Mouse (Mus musculus) lung, postnatal 0 days (tissue): ENCODE results near the gene Timm44. TPM values are rescaled to one million over a fixed set of nuclear protein-coding genes. Genes with fewer than 3 reads are reported as not detected.
A peak's percentile ranks its signal among the peaks of the same experiment; 100 is the strongest.

Source experiments
- ATAC-seq: fragments of 200-750 bp; cut with Nextera tagmentation; 2 replicates; pipeline ENCODE4 v1.8.0; 2017; ENCODE audit warnings: moderate library complexity
- DNase-seq: peaks from one replicate; pipeline ENCODE4 v3.0.0-alpha.2; 2016; ENCODE audit warnings: low spot score
- H3K27ac ChIP-seq: fragments of 300-500 bp; sonication (generic); 2 replicates; pipeline ENCODE4 v1.5.1; 2014; ENCODE audit warnings: antibody characterized with exemption, mild to moderate bottlenecking, low read length, mixed read lengths
- H3K27me3 ChIP-seq: fragments of 300-500 bp; sonication (generic); replicated peaks from 2 replicates; pipeline ENCODE4 v1.6.1; 2014; ENCODE audit warnings: low read length, mixed read lengths; ENCODE audit not compliant: insufficient read depth
- H3K36me3 ChIP-seq: fragments of 300-500 bp; sonication (generic); 2 replicates; pipeline ENCODE4 v1.6.1; 2014; ENCODE audit warnings: low read length, mixed read lengths; ENCODE audit not compliant: insufficient read depth
- H3K4me1 ChIP-seq: fragments of 300-500 bp; sonication (generic); 2 replicates; pipeline ENCODE4 v1.6.1; 2014; ENCODE audit warnings: antibody characterized with exemption, low read depth, low read length, mixed read lengths; ENCODE audit not compliant: insufficient read depth
- H3K4me2 ChIP-seq: fragments of 300-500 bp; sonication (generic); replicated peaks from 2 replicates; pipeline ENCODE4 v1.6.1; 2014; ENCODE audit warnings: low read depth, mild to moderate bottlenecking, low read length, moderate library complexity, mixed read lengths
- H3K4me3 ChIP-seq: fragments of 300-500 bp; sonication (generic); 2 replicates; pipeline ENCODE4 v1.5.1; 2014; ENCODE audit warnings: low read depth, low read length
- H3K9ac ChIP-seq: fragments of 300-500 bp; sonication (generic); replicated peaks from 2 replicates; pipeline ENCODE4 v1.6.1; 2014; ENCODE audit warnings: low read depth, mild to moderate bottlenecking
- H3K9me3 ChIP-seq: fragments of 300-500 bp; sonication (generic); 2 replicates; pipeline ENCODE4 v1.6.1; 2016; ENCODE audit warnings: low read length, mixed read lengths
- CTCF ChIP-seq: IDR thresholded peaks from 2 replicates; pipeline ENCODE4 v1.5.1; 2016; ENCODE audit warnings: antibody characterized with exemption, mild to moderate bottlenecking
- EP300 ChIP-seq: IDR thresholded peaks from 2 replicates; pipeline ENCODE4 v1.6.1; 2016; ENCODE audit warnings: antibody characterized with exemption, mild to moderate bottlenecking, control low read depth
- WGBS: fragments of 180-500 bp; shearing (Covaris S2); extraction: QIAGEN DNeasy Blood & Tissue Kit; methylation state at CpG from one replicate; pipeline ENCODE4 v1.1.7; 2014; 5-methylcytosine and 5-hydroxymethylcytosine counted together
- polyA plus RNA-seq: library from polyadenylated mRNA; unstranded; fragments of >200 nt; fragmentation: Nextera tagmentation; extraction: Ambion mirVana; gene quantifications from 2 replicates; pipeline ENCODE4 v1.2.1, GENCODE M21; 2015

Gene Timm44
- 30.7 and 36.1 TPM in 2 replicates for polyA plus RNA-seq

DNA sequence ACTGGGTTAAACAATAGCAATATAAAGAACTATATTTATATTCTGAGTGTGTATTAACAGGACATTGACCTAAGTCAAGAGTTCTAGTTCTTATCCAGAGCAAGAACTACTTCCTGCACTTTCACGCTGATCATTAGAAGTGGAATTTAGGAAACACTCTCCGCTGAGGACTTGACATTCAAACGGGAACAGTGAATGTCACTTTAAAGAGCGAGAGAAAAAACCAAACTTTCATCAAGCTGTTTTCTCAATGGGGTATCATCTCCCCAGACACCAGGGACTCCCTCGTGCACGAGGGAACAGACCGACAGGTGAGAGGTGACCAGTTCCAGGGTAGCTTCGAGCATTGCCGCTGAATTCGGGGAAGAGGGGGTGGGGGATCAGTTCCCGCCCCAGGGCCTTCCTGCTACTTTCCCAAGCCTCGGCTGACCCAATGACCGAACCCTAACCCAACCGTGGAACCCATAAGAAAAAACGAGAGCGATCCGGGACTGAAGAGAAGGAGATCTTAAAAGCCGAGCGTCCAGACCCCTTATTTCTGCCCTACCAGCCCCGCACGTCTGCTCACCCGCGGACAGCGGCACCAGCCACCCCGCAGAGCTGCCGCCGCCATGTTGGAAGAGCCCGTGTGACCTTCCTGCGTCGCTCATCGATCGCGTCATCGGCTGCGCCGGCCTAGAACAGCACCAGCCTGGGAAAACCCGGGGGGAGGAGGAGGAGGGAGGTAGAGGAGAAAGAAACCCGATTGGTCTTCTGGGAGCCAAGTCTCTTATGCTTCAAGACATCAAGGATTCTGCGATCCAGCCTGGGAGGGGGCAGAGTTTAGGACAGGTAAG, at the start of gene Timm44:
Timm44 (minus strand) TSS at position 639 of the 836 bp plus-strand sequence.
- Histone ChIP-seq H3K4me2 (peak within 1 kb of the TSS; percentile 73), H3K9ac (peak within 1 kb of the TSS; percentile 81), H3K4me3 (peak within 1 kb of the TSS; percentile 80), H3K27me3 (no peaks in the 10 kb centered on the region), H3K4me1 (no peaks in the 10 kb centered on the region), H3K27ac (peak within 1 kb of the TSS; percentile 51), H3K9me3 (no peaks in the 10 kb centered on the region), H3K36me3 (peaks cover 5% of the 10 kb centered on the region; the same call in 1 of the 2 replicates)
- ATAC-seq (peak; percentile 99), DNase-seq (peak; percentile 97)
- under 1% methylated on average over 39 of the region's 39 CpGs for WGBS
- no peak for TF ChIP-seq EP300
- no peak for TF ChIP-seq CTCF

DNA sequence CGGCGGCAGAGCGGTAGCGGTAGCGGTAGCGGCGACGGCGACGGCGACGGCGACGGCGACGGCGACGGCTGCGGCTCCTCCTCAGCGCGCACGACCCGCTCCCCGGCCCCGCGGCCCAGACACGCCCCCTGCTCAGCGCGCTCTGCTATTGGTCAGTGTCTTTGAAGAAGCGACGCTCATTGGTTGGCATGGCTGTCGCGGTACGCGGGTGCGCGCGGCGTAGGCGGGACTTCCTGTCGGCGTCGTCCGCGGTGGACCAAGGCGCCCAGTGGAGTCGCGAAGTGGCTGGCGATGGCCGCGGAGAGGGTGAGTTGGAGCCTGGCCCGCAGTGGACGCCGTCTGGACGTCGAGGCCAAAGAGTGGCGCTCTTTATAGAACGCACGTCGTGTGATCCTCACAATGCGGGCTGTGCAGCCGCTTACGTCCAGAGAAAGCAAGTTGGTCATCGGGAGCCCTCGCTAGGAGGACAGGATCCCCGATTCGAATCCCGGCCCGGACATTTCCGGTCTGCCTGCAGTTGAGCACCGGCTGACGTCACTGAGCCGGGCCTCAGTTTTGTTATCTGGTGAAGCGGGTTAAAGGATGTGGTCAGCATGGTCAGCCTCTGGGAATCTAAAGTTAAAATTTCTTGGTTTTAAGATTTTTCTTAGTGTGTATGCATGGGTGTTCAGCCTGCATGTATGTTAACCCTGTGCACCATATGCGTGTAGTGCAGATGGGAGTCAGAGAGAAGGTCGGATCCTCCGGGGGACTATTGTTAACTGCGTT, 49.5 kb upstream of the Timm44 start, which contains the start of the genes Ccl25 and Elavl1:
Ccl25 (plus strand) TSS at position 228 of the 768 bp plus-strand sequence.
Elavl1 (minus strand) TSS at position 431 of the 768 bp plus-strand sequence.
- Histone ChIP-seq H3K36me3 (0 out of 2 replicates have a peak, but pooled peaks cover 4% of the 10 kb centered on the region), H3K9me3 (no peaks in the 10 kb centered on the region), H3K4me3 (peak within 1 kb of the TSS; percentile 99), H3K27ac (peak within 1 kb of the TSS; percentile 93), H3K27me3 (no peaks in the 10 kb centered on the region), H3K4me1 (peaks cover 14% of the 10 kb centered on the region; the same call in 1 of the 2 replicates), H3K4me2 (peak within 1 kb of the TSS; percentile 86), H3K9ac (peak within 1 kb of the TSS; percentile 98)
- WGBS: under 1% methylated on average over 60 of the region's 78 CpGs
- TF ChIP-seq EP300: no peak
- no peak for TF ChIP-seq CTCF
- ATAC-seq: peak; percentile 99
- DNase-seq: peak; percentile 97

DNA sequence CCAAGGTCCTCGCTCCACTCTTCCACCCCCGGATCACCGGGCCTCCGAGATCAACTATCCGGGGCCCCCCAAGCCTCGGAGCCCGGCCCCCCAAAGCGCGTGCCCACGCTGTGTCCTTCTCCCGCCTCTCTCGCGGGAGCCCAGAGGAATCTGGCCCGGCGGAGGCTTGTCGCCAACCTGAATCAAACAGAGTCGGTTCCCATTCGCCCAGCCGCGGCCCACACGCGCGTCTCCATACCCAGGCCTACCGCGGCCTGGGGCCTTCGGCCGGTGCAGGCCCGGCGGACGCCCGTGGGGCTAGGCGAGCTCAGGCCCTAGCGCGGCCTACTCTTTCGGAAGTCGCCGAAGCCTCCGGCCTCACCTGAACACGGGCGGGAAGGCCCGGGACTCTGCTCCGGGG, 48.8 kb upstream of the Timm44 start:
- WGBS: 4% methylated on average over 39 of the region's 42 CpGs
- Histone ChIP-seq H3K36me3 (0 out of 2 replicates have a peak, but pooled peaks cover 4% of the 10 kb centered on the region), H3K4me1 (peaks cover 14% of the 10 kb centered on the region; the same call in 1 of the 2 replicates), H3K9me3 (no peaks in the 10 kb centered on the region), H3K27me3 (no peaks in the 10 kb centered on the region), H3K4me3 (peak overlapping the region; percentile 99), H3K4me2 (peak overlapping the region; percentile 86), H3K27ac (peak overlapping the region; percentile 93), H3K9ac (peak overlapping the region; percentile 98)
- DNase-seq (no peak), ATAC-seq (peak; percentile 73)
- TF ChIP-seq EP300 (no peak), CTCF (no peak)

DNA sequence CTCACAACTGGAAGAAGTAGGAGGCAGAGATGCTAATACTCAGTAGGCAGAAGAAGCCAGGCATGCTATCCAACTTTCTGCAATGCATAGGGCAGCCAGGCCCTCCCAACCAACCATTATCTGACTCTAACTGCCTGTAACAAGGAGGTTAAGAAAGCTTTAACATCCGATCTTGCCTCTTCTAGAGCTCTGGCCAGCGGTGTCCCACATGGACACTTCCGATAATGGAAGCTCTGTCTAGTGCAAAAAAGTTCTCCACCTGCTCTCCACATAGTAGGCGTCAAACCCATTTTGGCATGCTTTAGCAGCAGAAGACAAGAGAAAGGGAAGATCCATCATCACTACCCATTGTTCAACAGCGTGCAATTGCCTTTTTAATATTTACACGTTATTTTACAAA, 48.2 kb upstream of the Timm44 start:
- Histone ChIP-seq H3K9ac (peak overlapping the region; percentile 98), H3K4me2 (peak overlapping the region; percentile 86), H3K27ac (no peak overlapping the region), H3K36me3 (0 out of 2 replicates have a peak, but pooled peaks cover 4% of the 10 kb centered on the region), H3K9me3 (no peaks in the 10 kb centered on the region), H3K4me3 (peak overlapping the region; percentile 99), H3K4me1 (peaks cover 14% of the 10 kb centered on the region; the same call in 1 of the 2 replicates), H3K27me3 (no peaks in the 10 kb centered on the region)
- 2% methylated on average over 6 of the region's 6 CpGs for WGBS
- DNase-seq (no peak), ATAC-seq (no peak)
- no peak for TF ChIP-seq EP300
- TF ChIP-seq CTCF: no peak

DNA sequence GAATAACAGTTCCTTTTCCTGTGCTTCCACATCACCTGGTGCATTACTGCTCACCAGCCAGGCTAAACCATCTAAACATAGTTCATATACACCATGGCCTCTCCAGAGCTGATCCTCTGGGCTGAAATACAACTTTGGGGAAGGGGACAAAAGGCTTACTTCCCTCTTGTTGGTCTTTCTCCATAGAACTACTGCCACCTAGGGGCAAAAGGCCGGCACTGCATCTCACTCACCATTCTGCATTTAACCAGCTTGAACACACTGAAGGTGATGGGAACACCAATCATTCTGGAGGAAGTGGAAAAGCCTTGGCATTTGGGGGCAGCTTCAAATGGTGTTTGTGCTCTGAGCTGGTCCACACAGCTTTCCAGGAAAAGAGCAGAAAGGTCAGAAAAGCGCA, 46.8 kb upstream of the Timm44 start:
- peak; percentile 97 for TF ChIP-seq CTCF
- no peak for TF ChIP-seq EP300
- Histone ChIP-seq H3K9ac (no peak overlapping the region), H3K27ac (no peak overlapping the region), H3K4me3 (no peak overlapping the region), H3K27me3 (no peaks in the 10 kb centered on the region), H3K36me3 (0 out of 2 replicates have a peak, but pooled peaks cover 4% of the 10 kb centered on the region), H3K4me1 (peaks cover 14% of the 10 kb centered on the region; the same call in 1 of the 2 replicates), H3K4me2 (no peak overlapping the region), H3K9me3 (no peaks in the 10 kb centered on the region)
- peak; percentile 84 for DNase-seq
- 26% methylated on average over 2 of the region's 2 CpGs for WGBS
- ATAC-seq: no peak

DNA sequence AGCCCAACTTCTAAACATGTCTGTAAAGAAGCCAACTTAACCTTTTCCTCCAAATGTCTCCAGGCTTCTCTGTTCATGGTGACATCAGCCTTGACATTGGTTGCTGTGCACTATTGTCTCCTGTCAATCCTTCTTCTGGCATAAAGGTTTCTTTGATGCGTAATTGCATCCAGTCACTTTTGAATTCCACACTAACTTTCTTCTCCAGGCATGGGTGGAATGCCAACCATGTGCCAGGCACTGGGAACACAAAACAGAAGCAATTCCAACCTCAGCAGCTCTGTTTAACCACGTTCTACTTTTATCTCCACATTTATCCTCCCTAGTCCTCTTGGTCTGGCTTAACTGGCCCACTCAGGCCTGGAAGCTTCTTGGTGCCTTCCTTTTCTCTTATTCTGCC, 45.3 kb upstream of the Timm44 start:
- Histone ChIP-seq H3K4me3 (no peak overlapping the region), H3K27ac (no peak overlapping the region), H3K9me3 (no peaks in the 10 kb centered on the region), H3K36me3 (0 out of 2 replicates have a peak, but pooled peaks cover 4% of the 10 kb centered on the region), H3K27me3 (no peaks in the 10 kb centered on the region), H3K4me1 (peaks cover 14% of the 10 kb centered on the region; the same call in 1 of the 2 replicates), H3K4me2 (no peak overlapping the region), H3K9ac (no peak overlapping the region)
- no peak for ATAC-seq
- DNase-seq: no peak
- TF ChIP-seq EP300 (no peak), CTCF (no peak)
- WGBS: 66% methylated on average over 2 of the region's 2 CpGs
